In the genomic region with DNA sequence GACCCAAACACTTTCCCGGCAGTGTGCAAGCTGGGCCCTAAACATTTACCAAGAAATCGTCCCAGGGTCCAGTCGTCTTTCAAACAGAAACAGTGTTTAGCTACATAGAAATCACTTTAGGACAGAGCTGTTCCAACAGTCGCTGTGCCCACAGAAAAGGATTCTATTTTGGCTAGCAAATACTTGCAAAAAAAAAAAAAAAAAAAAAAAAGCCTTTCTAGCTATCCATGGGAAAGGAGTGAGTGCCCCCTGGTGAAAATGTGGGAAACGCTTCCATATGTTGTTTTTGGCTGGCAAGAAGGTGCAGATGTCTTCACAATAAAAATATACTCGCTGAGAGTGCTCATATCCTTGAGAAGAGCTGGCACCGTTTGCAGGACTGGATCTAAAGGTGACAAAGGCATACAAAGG, we compare ENCODE assay signal across 9 mouse cellular contexts.
A peak's percentile ranks its signal among the peaks of the same experiment; 100 is the strongest.
DNase-seq lines count a peak whose midpoint lies in the region; ATAC-seq and TF ChIP-seq lines count a peak whose summit lies in the region.
"Had no signal": no experiment of that assay in that cellular context is flagged by ENCODE, and none has a peak within 500 bp of the region (broad histone marks: within the 10 kb centered on the region; RNA-seq: fewer than 3 reads in every experiment).

No protein-coding gene starts in this region.

- peaks cover 9% of the 10 kb centered on the region; the same call in 1 of the 2 replicates for H3K9me3 ChIP-seq in midbrain, embryonic 13.5 days

- intact Hi-C loops in heart, adult 2 months (cut with DNase I), result loop anchor here (2.0 to 5.0 kb wide), 2 partner anchors 655 to 805 kb away; no protein-coding TSS in a partner anchor
- intact Hi-C loops in heart, postnatal 25 days (cut with DNase I), result loop anchor here (2.0 kb wide), 2 partner anchors 657 to 807 kb away; no protein-coding TSS in a partner anchor

- H3K4me1 ChIP-seq in heart, adult 2 months (ENCODE audit: control insufficient read depth, insufficient read depth, low read length), result no peaks in the 10 kb centered on the region
- H3K4me1 ChIP-seq in midbrain, embryonic 13.5 days (replicated peaks), result peaks cover 27% of the 10 kb centered on the region

- DNase-seq in heart, adult 2 months, result peak in 1 of 2 experiments; percentile 7
- no peak for DNase-seq in heart, postnatal 25 days (ENCODE audit: low spot score)
- peak; percentile 82 for DNase-seq in cerebellum, adult 9-10 months
- DNase-seq in frontal cortex, adult 2 months (ENCODE audit: extremely low spot score in 1 of 2, low spot score in 1 of 2), result peak; percentile 72 to 86
- DNase-seq in layer of hippocampus, adult 9-11 months, result peak; percentile 79
- DNase-seq in thymus, postnatal 25 days, result no peak
- DNase-seq in urinary bladder, postnatal 10 days (ENCODE audit: low spot score), result no peak

- ATAC-seq in midbrain, embryonic 13.5 days, result no peak

- no peak overlapping the region for H3K4me3 ChIP-seq in heart, adult 2 months
- no peak overlapping the region for H3K4me3 ChIP-seq in midbrain, embryonic 13.5 days (replicated peaks)
- H3K4me3 ChIP-seq: erythroblast, embryonic 14.5 days had no signal

- no peaks in the 10 kb centered on the region for H3K27me3 ChIP-seq in heart, adult 2 months (ENCODE audit: control insufficient read depth, insufficient read depth, low read length)
- no peaks in the 10 kb centered on the region for H3K27me3 ChIP-seq in midbrain, embryonic 13.5 days

- no peak for TF ChIP-seq POLR2A in heart, adult 2 months (IDR thresholded peaks at IDR 0.05; ENCODE audit: insufficient read depth, low read depth, low read length)

- H3K79me2 ChIP-seq in heart, adult 2 months (replicated peaks; ENCODE audit: control insufficient read depth, insufficient read depth, low read length), result no peaks in the 10 kb centered on the region

- peak; percentile 65 for TF ChIP-seq CTCF in heart, adult 2 months (IDR thresholded peaks at IDR 0.05)

- H3K36me3 ChIP-seq in heart, adult 2 months (ENCODE audit: control insufficient read depth, insufficient read depth, low read length), result no peaks in the 10 kb centered on the region
- H3K36me3 ChIP-seq in midbrain, embryonic 13.5 days, result no peaks in the 10 kb centered on the region

- no peak overlapping the region for H3K27ac ChIP-seq in heart, adult 2 months
- peak overlapping the region; percentile 41 for H3K27ac ChIP-seq in midbrain, embryonic 13.5 days

- WGBS in heart, adult 2 months, result 30% methylated on average over 7 of the region's 7 CpGs
- WGBS in midbrain, embryonic 13.5 days, result 15% methylated on average over 7 of the region's 7 CpGs

- TF ChIP-seq EP300 in heart, adult 2 months (IDR thresholded peaks at IDR 0.05; ENCODE audit: insufficient read depth, low read depth, low read length), result no peak

- H3K9ac ChIP-seq in heart, adult 2 months (ENCODE audit: low read depth, low read length), result no peak overlapping the region
- no peak overlapping the region for H3K9ac ChIP-seq in midbrain, embryonic 13.5 days (replicated peaks)

- H3K4me2 ChIP-seq in midbrain, embryonic 13.5 days (replicated peaks), result peak overlapping the region; percentile 11

Comparison
In these comparisons a context has a peak if more than half of its experiments do, and no peak if none do; other contexts are left out.
1. DNase-seq: peak in cerebellum, adult 9-10 months (single experiment), frontal cortex, adult 2 months (2 of 2) and layer of hippocampus, adult 9-11 months (single experiment); none in heart, postnatal 25 days (single experiment), thymus, postnatal 25 days (single experiment) and urinary bladder, postnatal 10 days (single experiment).